Mouse (Mus musculus) liver, embryonic 11.5 days (tissue): ENCODE results near the gene Jph4. TPM values are rescaled to one million over a fixed set of nuclear protein-coding genes. Genes with fewer than 3 reads are reported as not detected.

Experiments used
- ATAC-seq: fragments of 200-750 bp; cut with Nextera tagmentation; replicated peaks from 2 replicates; pipeline ENCODE4 v1.8.0; 2017; ENCODE audit warnings: moderate number of reproducible peaks, mild to moderate bottlenecking, moderate TSS enrichment, moderate library complexity; ENCODE audit not compliant: low FRiP score
- DNase-seq: peaks from one replicate; pipeline ENCODE4 v3.0.0-alpha.2; 2017; ENCODE audit warnings: low spot score
- H3K27ac ChIP-seq: fragments of 300-500 bp; sonication (generic); 2 replicates; pipeline ENCODE4 v1.5.1; 2014; ENCODE audit warnings: mild to moderate bottlenecking, low read depth, low read length, control low read depth
- H3K27me3 ChIP-seq: fragments of 300-500 bp; sonication (generic); replicated peaks from 2 replicates; pipeline ENCODE4 v1.6.1; 2014; ENCODE audit warnings: low read length, mixed read lengths; ENCODE audit not compliant: control insufficient read depth, insufficient read depth
- H3K36me3 ChIP-seq: fragments of 300-500 bp; sonication (generic); 2 replicates; pipeline ENCODE4 v1.6.1; 2014; ENCODE audit warnings: mild to moderate bottlenecking, low read length, moderate library complexity, mixed read lengths; ENCODE audit not compliant: control insufficient read depth, insufficient read depth
- H3K4me1 ChIP-seq: fragments of 300-500 bp; sonication (generic); replicated peaks from 2 replicates; pipeline ENCODE4 v1.6.1; 2014; ENCODE audit warnings: low read length, mixed read lengths; ENCODE audit not compliant: control insufficient read depth, insufficient read depth
- H3K4me2 ChIP-seq: fragments of 300-500 bp; sonication (generic); 2 replicates; pipeline ENCODE4 v1.6.1; 2014; ENCODE audit warnings: mild to moderate bottlenecking, control low read depth, moderate library complexity
- H3K4me3 ChIP-seq: fragments of 300-500 bp; sonication (generic); 2 replicates; pipeline ENCODE4 v1.5.1; 2014; ENCODE audit warnings: low read depth, low read length, control low read depth
- H3K9ac ChIP-seq: fragments of 300-500 bp; sonication (generic); 2 replicates; pipeline ENCODE4 v1.6.1; 2014; ENCODE audit warnings: low read depth, low read length, control low read depth
- H3K9me3 ChIP-seq: fragments of 300-500 bp; sonication (generic); 2 replicates; pipeline ENCODE4 v1.6.1; 2016; ENCODE audit warnings: low read length, inconsistent platforms, mixed read lengths; ENCODE audit not compliant: control insufficient read depth
- WGBS: fragments of 180-500 bp; shearing (Covaris S2); extraction: QIAGEN DNeasy Blood & Tissue Kit; methylation state at CpG from one replicate; pipeline ENCODE4 v1.1.7; 2014; 5-methylcytosine and 5-hydroxymethylcytosine counted together
- polyA plus RNA-seq: library from polyadenylated mRNA; unstranded; fragments of >200 nt; fragmentation: Nextera tagmentation; extraction: Ambion mirVana; gene quantifications from 2 replicates; pipeline ENCODE4 v1.2.1, GENCODE M21; 2014

Gene Jph4
- polyA plus RNA-seq, 1 experiment from 2014 or later, result 0.60 TPM

GRCm38 (mm10) chr14:55066042-55066441, 50.7 kb downstream of the Jph4 start:
- no peak overlapping the region for H3K27ac ChIP-seq
- H3K27me3 ChIP-seq, result peaks cover 11% of the 10 kb centered on the region; the same call in 1 of the 2 replicates
- H3K36me3 ChIP-seq, result no peaks in the 10 kb centered on the region
- H3K9ac ChIP-seq, result no peak overlapping the region
- H3K4me3 ChIP-seq, result no peak overlapping the region
- no peak for ATAC-seq
- H3K9me3 ChIP-seq, result no peaks in the 10 kb centered on the region
- WGBS, result 86% methylated on average over 8 of the region's 8 CpGs
- no peak overlapping the region for H3K4me2 ChIP-seq
- H3K4me1 ChIP-seq, result peaks cover 19% of the 10 kb centered on the region
- no peak for DNase-seq

GRCm38 (mm10) chr14:55065391-55065790, 51.3 kb downstream of the Jph4 start:
- WGBS, result 73% methylated on average over 13 of the region's 13 CpGs
- H3K4me3 ChIP-seq, result no peak overlapping the region
- H3K9me3 ChIP-seq, result no peaks in the 10 kb centered on the region
- peaks cover 11% of the 10 kb centered on the region; the same call in 1 of the 2 replicates for H3K27me3 ChIP-seq
- no peak overlapping the region for H3K27ac ChIP-seq
- no peaks in the 10 kb centered on the region for H3K36me3 ChIP-seq
- no peak overlapping the region for H3K9ac ChIP-seq
- ATAC-seq (no peak), DNase-seq (no peak)
- H3K4me1 ChIP-seq, result peaks cover 22% of the 10 kb centered on the region
- no peak overlapping the region for H3K4me2 ChIP-seq

DNA sequence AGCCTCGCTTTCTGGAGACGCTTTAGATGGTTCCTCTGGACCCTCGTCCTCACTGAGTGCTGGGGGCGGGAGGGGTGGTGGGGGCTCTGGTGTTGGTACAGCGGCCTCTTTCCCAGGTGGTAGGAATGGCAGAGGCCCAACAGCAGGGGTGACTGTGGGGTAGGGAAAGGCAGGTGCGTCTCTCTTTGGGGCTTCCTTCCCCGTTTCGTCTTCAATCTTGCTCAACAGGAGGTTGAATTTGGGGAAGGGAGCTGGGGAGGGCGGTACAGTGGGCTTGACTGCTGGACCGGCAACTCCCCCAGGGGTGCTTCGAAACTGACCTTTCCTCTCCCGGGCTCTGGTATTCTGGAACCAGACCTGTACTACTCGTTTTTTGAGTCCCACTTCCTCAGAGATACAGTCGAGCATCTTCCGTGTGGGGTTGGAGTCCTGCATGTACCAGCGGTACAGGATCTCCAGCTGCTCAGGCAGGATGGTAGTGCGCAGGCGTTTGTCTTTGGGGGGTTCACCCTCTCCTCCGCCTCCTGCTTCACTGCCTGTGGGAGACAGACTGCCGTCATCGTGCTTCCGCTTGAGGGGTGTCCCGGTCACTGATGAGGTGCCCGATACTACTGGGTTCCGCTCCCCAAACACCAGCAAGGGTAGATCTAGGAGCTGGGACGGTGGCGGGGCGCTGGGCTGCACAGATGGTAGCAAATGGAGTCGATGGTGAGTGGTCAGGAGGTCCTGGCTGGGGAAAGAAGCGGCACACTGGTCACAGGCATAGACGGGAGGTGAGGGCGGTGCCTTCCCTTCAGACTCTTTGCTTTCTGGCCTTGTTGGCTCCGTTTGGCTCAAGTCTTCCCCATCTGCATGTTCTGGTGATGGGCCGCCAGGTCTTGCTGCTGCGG, 52.0 kb downstream of the Jph4 start:
- peaks cover 24% of the 10 kb centered on the region for H3K4me1 ChIP-seq
- no peak overlapping the region for H3K27ac ChIP-seq
- peaks cover 8% of the 10 kb centered on the region; the same call in 1 of the 2 replicates for H3K27me3 ChIP-seq
- no peak for DNase-seq
- no peak overlapping the region; the same call in 1 of the 2 replicates for H3K4me3 ChIP-seq
- no peaks in the 10 kb centered on the region for H3K36me3 ChIP-seq
- WGBS, result 56% methylated on average over 35 of the region's 35 CpGs
- H3K4me2 ChIP-seq, result peak overlapping the region; percentile 74
- 0 out of 2 replicates have a peak overlapping the region, but pooled peaks have one; percentile 6 for H3K9ac ChIP-seq
- no peak for ATAC-seq
- no peaks in the 10 kb centered on the region for H3K9me3 ChIP-seq

DNA sequence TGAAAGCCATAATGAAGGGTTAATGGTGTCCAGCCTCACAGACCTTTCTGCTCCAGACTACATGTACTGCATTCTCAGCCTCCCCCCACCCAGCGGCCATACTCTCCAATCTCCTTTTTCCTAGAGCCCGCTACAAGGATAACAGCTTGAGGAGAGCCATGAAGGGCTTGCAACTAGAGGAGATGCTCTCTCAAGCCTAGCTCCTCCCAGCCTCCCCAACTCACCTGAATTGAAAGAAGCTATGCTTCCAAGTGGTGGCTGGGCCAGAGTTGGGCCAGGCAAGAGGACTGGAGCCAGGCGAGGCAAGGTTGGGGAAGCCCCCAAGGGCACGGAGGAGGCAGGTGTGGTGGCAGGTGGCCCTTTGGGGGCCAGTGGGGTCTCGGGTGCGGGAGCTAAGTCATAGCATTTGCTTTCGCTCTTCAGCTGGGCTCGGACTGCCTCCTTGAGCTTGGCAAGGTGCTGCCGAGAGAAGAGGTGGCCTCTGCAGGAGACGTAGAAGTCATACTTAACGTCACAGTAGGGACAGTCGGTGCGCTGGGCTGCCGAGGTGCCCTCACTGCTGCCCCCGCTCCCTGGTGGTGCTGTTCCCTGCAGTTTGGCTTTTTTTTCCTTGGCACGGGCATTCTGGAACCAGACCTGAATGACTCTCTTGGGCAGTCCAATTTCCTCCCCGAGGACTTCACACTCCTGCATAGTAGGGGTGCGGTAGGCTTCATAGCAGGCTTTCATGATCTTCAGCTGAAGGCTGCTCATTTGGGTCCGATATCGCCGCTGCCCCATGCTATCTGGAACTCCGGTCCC, 53.0 kb downstream of the Jph4 start:
- DNase-seq, result no peak

DNA sequence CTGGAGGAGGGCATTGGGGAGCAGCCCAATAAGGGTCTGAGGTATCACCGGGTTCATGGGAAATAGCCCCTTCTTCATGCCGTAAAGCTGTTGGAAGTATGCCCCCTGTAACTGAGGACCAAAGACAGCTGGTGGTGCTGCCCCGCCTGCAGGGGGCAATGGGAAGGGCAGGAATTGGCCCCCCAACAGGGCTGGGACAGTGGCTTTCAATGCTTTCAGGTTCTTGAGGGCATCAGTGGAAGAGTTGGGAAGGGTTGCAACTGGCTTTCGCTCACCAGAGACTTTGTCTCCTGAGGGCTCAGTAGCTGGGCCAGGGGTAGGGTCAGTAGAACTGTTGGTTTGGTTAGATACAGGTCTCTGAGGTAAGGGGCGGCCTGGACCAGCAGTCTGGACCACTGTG, 53.6 kb downstream of the Jph4 start:
- peaks cover 5% of the 10 kb centered on the region; the same call in 1 of the 2 replicates for H3K27me3 ChIP-seq
- H3K4me1 ChIP-seq, result peaks cover 36% of the 10 kb centered on the region
- peak overlapping the region; percentile 54 for H3K4me3 ChIP-seq
- H3K9me3 ChIP-seq, result no peaks in the 10 kb centered on the region
- peak overlapping the region; percentile 74 for H3K4me2 ChIP-seq
- ATAC-seq, result peak; percentile 27
- no peak for DNase-seq
- H3K36me3 ChIP-seq, result no peaks in the 10 kb centered on the region
- peak overlapping the region; percentile 56 for H3K27ac ChIP-seq
- 66% methylated on average over 5 of the region's 5 CpGs for WGBS
- peak overlapping the region; percentile 68 for H3K9ac ChIP-seq

More for the DNA sequence above, 53.0 kb downstream of the Jph4 start:
- no peak for ATAC-seq
- Histone ChIP-seq H3K27me3 (peaks cover 5% of the 10 kb centered on the region; the same call in 1 of the 2 replicates), H3K4me3 (peak overlapping the region; percentile 54), H3K27ac (0 out of 2 replicates have a peak overlapping the region, but pooled peaks have one; percentile 56), H3K4me1 (peaks cover 31% of the 10 kb centered on the region), H3K9me3 (no peaks in the 10 kb centered on the region), H3K36me3 (no peaks in the 10 kb centered on the region), H3K4me2 (peak overlapping the region; percentile 74), H3K9ac (peak overlapping the region; percentile 68)
- 77% methylated on average over 22 of the region's 22 CpGs for WGBS

- 7% methylated on average over 17 of the region's 17 CpGs for WGBS
- Histone ChIP-seq H3K9ac (peak overlapping the region; percentile 68), H3K4me2 (peak overlapping the region; percentile 74), H3K27me3 (peaks cover 5% of the 10 kb centered on the region; the same call in 1 of the 2 replicates), H3K9me3 (no peaks in the 10 kb centered on the region), H3K36me3 (no peaks in the 10 kb centered on the region), H3K4me1 (peaks cover 36% of the 10 kb centered on the region), H3K27ac (peak overlapping the region; percentile 70), H3K4me3 (peak overlapping the region; percentile 54)
- peak; percentile 99 for ATAC-seq
- DNase-seq, result peak; percentile 69
Observed at GRCm38 (mm10) chr14:55062626-55063025, 54.1 kb downstream of the Jph4 start.

- 60% methylated on average over 7 of the region's 7 CpGs for WGBS
- Histone ChIP-seq H3K9me3 (no peaks in the 10 kb centered on the region), H3K27me3 (peaks cover 5% of the 10 kb centered on the region; the same call in 1 of the 2 replicates), H3K4me3 (no peak overlapping the region), H3K4me2 (peak overlapping the region; percentile 74), H3K9ac (peak overlapping the region; percentile 68), H3K36me3 (no peaks in the 10 kb centered on the region), H3K27ac (peak overlapping the region; percentile 70; the same call in 1 of the 2 replicates), H3K4me1 (peaks cover 36% of the 10 kb centered on the region)
- no peak for DNase-seq
- ATAC-seq, result no peak
Observed at GRCm38 (mm10) chr14:55061845-55062244, 54.9 kb downstream of the Jph4 start.

DNA sequence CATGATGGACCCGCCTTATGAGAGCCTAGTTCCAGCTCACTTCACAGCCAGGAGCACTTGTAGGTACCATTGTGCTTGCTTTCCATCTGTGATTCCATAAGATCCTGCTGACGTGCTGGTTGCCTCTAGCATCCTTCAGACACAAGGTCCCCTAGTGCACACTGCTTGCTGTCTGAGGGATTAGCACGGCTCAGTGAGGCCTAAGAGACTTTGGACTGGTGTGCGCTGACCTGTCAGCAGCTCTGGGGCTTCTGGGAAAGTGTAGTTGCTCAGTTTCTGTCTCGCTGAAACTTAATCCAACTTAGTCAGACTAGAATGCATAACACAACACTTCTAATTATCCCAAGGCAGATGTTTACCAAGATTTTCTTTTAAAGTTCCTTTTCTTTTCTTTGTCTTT, 56.8 kb downstream of the Jph4 start:
- Histone ChIP-seq H3K4me2 (no peak overlapping the region), H3K4me1 (peaks cover 36% of the 10 kb centered on the region), H3K27ac (no peak overlapping the region), H3K4me3 (no peak overlapping the region), H3K36me3 (no peaks in the 10 kb centered on the region), H3K9ac (no peak overlapping the region), H3K9me3 (no peaks in the 10 kb centered on the region), H3K27me3 (peaks cover 5% of the 10 kb centered on the region; the same call in 1 of the 2 replicates)
- DNase-seq, result no peak
- WGBS, result 83% methylated on average over 5 of the region's 5 CpGs
- no peak for ATAC-seq
